Mouse (Mus musculus): ENCODE measurements at regions not wholly inside any gene's neighbourhood (a gene's known extent, or its start where the extent isn't known, plus 50 kb on each side); places are given as distances from the start of the nearest gene placed in this dataset.

- DNase-seq = no peak
Observed at GRCm38 (mm10) chr8:47615061-47615460, 60.3 kb downstream of the Ing2 start.

DNA sequence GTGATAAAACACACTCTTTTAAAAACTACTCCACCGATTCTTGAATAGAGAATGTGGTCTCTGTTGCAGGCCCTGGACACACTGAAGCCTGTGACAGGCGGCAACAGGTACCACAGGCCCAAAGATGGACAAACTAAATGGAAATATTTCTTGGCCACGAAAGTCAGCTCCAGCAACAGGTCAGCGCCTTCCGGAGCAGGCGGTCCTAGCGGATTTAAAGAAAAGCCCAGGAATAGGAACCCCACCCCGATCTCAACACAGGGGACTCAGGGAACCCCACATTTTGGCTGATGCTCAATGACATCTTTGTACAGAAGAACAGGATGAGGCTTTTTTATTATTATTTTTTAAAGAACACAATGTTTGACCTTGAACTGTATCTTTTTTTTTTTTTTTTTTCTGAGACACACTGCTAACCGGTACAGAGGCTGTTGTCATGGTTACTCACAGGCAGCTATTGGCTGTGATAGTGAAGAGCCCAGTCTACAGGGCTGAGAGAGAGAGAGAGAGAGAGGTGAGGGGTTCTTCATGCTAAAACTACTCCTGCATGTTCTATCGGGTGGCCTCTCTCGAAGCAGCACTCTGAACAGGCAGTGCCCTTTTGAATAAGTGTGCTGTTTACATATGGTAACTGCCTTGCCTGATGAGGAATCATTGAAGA is 63.5 kb downstream of the Ing2 start:
- DNase-seq = no peak

- no peak for DNase-seq
Observed at GRCm38 (mm10) chr8:47609969-47610368, 65.4 kb downstream of the Ing2 start.

DNA sequence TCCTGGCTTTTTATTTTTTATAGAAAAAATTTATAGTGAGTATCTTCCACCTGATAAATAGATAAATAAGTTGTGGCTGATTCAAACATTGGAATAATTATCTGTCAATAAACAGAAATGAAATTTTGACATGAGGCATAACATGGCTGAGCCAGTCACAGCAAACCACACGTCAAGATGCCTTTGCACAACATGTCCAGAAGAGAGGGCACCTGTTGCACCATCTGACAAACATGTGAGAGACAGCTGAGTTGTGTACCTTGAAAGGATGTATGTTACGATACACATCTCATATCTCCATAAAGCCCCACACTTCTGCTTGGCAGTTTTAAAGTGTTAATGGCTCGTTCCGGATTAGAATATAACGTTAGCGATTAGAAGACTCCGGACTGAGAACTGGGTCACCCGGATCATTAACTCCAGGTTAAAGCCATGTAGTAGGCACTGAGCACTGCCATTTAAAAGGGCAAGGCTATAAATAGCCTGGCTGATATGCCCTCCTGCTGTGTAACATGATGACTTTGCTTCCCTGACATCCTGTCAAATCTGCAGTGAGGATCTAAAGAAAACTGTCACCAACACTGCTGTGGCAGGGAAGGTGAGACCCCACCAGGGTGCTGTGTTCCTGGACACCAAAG is 70.9 kb downstream of the Rwdd4a start:
- DNase-seq = peak; percentile 28
